ENCODE assay signal across 7 mouse cellular contexts in genomic region chr9:53974328-53975121, GRCm38 (mm10). TPM values are rescaled to one million over a fixed set of nuclear protein-coding genes. Genes with fewer than 3 reads are reported as not detected.
A peak's percentile ranks its signal among the peaks of the same experiment; 100 is the strongest.
DNase-seq lines count a peak whose midpoint lies in the region; ATAC-seq lines count a peak whose summit lies in the region.

No protein-coding gene starts in this region.

- no peaks in the 10 kb centered on the region for H3K9me3 ChIP-seq in hindbrain, embryonic 10.5 days
- H3K9me3 ChIP-seq in liver, embryonic 12.5 days (replicated peaks) = no peaks in the 10 kb centered on the region

- H3K4me1 ChIP-seq in hindbrain, embryonic 10.5 days (replicated peaks) = peaks cover 20% of the 10 kb centered on the region
- H3K4me1 ChIP-seq in liver, embryonic 12.5 days = peaks cover 8% of the 10 kb centered on the region; the same call in 1 of the 2 replicates

- H3K27ac ChIP-seq in hindbrain, embryonic 10.5 days = peak overlapping the region; percentile 84
- H3K27ac ChIP-seq in liver, embryonic 12.5 days = no peak overlapping the region

- DNase-seq in ovary, postnatal 36 days (ENCODE audit: low spot score) = peak; percentile 15
- DNase-seq in ovary, postnatal 14 days (ENCODE audit: low spot score) = no peak
- DNase-seq in cerebellum, postnatal 14 days = peak; percentile 57 to 69
- peak; percentile 64 for DNase-seq in hindbrain, embryonic 10.5 days (ENCODE audit: low spot score)
- peak; percentile 38 for DNase-seq in right cerebral cortex, postnatal 14 days

- under 1% methylated on average over 42 of the region's 42 CpGs for WGBS in hindbrain, embryonic 10.5 days
- WGBS in liver, embryonic 12.5 days (ENCODE audit: insufficient replicate concordance) = 4% methylated on average over 42 of the region's 42 CpGs

- ATAC-seq in liver, embryonic 12.5 days = no peak
- ATAC-seq in erythroblast, adult 5-6 weeks (replicated peaks; ENCODE audit: low FRiP score, poor library complexity, severe bottlenecking) = no peak

- H3K9ac ChIP-seq in liver, embryonic 12.5 days = no peak overlapping the region

- H3K4me3 ChIP-seq in hindbrain, embryonic 10.5 days = peak overlapping the region; percentile 73
- H3K4me3 ChIP-seq in liver, embryonic 12.5 days = peak overlapping the region; percentile 43

- peaks cover 38% of the 10 kb centered on the region for H3K27me3 ChIP-seq in hindbrain, embryonic 10.5 days (ENCODE audit: insufficient read depth, poor library complexity, severe bottlenecking)
- H3K27me3 ChIP-seq in liver, embryonic 12.5 days (replicated peaks) = peaks cover 32% of the 10 kb centered on the region

- peak overlapping the region; percentile 64 for H3K4me2 ChIP-seq in liver, embryonic 12.5 days

- no peaks in the 10 kb centered on the region for H3K36me3 ChIP-seq in hindbrain, embryonic 10.5 days
- no peaks in the 10 kb centered on the region for H3K36me3 ChIP-seq in liver, embryonic 12.5 days

RNA-seq across cellular contexts. Expression of gene Elmod1, which starts 0.6 kb away (rescaled TPM):
- polyA plus RNA-seq in hindbrain, embryonic 10.5 days (2016; fragmentation: Nextera tagmentation; extraction: Ambion mirVana) = 0.80 and 1.2 TPM in 2 replicates
- polyA plus RNA-seq in liver, embryonic 12.5 days (2016; fragmentation: Nextera tagmentation; extraction: Ambion mirVana) = not detected in 2 replicates
- not detected in 2 replicates for total RNA-seq in erythroblast, adult 5-6 weeks (2015; ENCODE audit: low replicate concordance)
- 1.1 TPM in 1 of 2 replicates, not detected in the other for total RNA-seq in erythroblast, adult 5-6 weeks (2017; ENCODE audit: low replicate concordance)
